Mouse (Mus musculus) liver, adult 2 months (tissue): Measurements from ENCODE around the gene Ablim2. TPM values are rescaled to one million over a fixed set of nuclear protein-coding genes. Genes with fewer than 3 reads are reported as not detected.
A peak's percentile ranks its signal among the peaks of the same experiment; 100 is the strongest.

Experiments used
- DNase-seq: peaks from one replicate; pipeline ENCODE4 v3.0.0-alpha.2; 2011; ENCODE audit warnings: low read depth, low spot score; ENCODE audit errors: extremely low read depth
- H3K27ac ChIP-seq: fragments of 200-500 bp; replicated peaks from 2 replicates; pipeline ENCODE4 v1.5.1; 2012; ENCODE audit warnings: low read depth, mild to moderate bottlenecking, control low read depth, inconsistent platforms, low read length; ENCODE audit not compliant: insufficient read depth
- H3K27me3 ChIP-seq: fragments of 200-500 bp; 2 replicates; pipeline ENCODE4 v1.6.1; 2012; ENCODE audit warnings: mild to moderate bottlenecking, moderate library complexity, low read length, inconsistent platforms; ENCODE audit not compliant: control insufficient read depth, insufficient read depth
- H3K36me3 ChIP-seq: fragments of 200-500 bp; 2 replicates; pipeline ENCODE4 v1.6.1; 2012; ENCODE audit warnings: low read length, inconsistent platforms; ENCODE audit not compliant: control insufficient read depth, insufficient read depth
- H3K4me1 ChIP-seq: fragments of 200-500 bp; 2 replicates; pipeline ENCODE4 v1.6.1; 2011; ENCODE audit warnings: low read length; ENCODE audit not compliant: control insufficient read depth, insufficient read depth
- H3K4me3 ChIP-seq: fragments of 200-500 bp; 2 replicates; pipeline ENCODE4 v1.5.1; 2011; ENCODE audit warnings: low read depth, mild to moderate bottlenecking, control low read depth, low read length, moderate library complexity; ENCODE audit not compliant: insufficient read depth
- H3K79me2 ChIP-seq: fragments of 200-500 bp; 2 replicates; pipeline ENCODE4 v1.6.1; 2012; ENCODE audit warnings: inconsistent platforms, mild to moderate bottlenecking, low read length, moderate library complexity; ENCODE audit not compliant: control insufficient read depth, insufficient read depth
- H3K9ac ChIP-seq: fragments of 200-500 bp; 2 replicates; pipeline ENCODE4 v1.6.1; 2012; ENCODE audit warnings: low read depth, mild to moderate bottlenecking, control low read depth, inconsistent platforms, low read length
- CTCF ChIP-seq: fragments of 200-500 bp; IDR thresholded peaks from 2 replicates; pipeline ENCODE4 v1.5.1; 2011; ENCODE audit warnings: low read depth, low read length, control low read depth
- POLR2A ChIP-seq: fragments of 200-500 bp; IDR thresholded peaks from 2 replicates; pipeline ENCODE4 v1.6.1; 2011; ENCODE audit warnings: low read length, control low read depth; ENCODE audit not compliant: insufficient read depth; ENCODE audit errors: extremely low read depth
- WGBS: fragments of 180-500 bp; shearing (Covaris S2); methylation state at CpG from one replicate; pipeline ENCODE4 v1.1.7; 2018; 5-methylcytosine and 5-hydroxymethylcytosine counted together
- polyA plus RNA-seq: library from polyadenylated mRNA; depleted of rRNA; stranded (reverse); fragments of >200 nt; gene quantifications from 2 replicates; pipeline ENCODE4 v1.2.3, GENCODE M21; 2012
- total RNA-seq: library from RNA; depleted of rRNA; stranded (reverse); fragments of >200 nt; gene quantifications from 2 replicates; pipeline ENCODE4 v1.2.3, GENCODE M21; 2014

Ablim2 gene
- total and polyA plus RNA-seq, 2 experiments, result 2.3 to 5.9 TPM

DNA sequence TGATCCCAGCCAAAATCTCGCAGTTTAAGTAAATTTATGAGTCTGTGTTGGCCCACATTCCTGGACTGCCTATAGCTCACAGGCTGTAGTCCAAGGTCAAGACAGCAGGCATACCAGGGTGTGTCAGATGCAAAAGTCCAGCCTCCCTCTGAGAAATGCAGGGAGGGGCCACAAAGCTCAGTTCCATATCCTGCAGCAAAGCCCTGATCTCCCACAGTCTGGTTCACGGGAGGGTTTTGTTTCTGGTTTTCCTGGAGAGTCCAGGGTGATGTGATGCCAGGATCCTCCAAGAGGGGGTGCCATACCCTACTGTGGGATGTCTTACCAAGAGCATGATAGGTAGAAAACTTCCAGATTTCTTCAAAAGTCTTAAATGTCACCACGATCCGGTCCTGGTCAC is 39.7 kb upstream of the Ablim2 start:
- Histone ChIP-seq H3K4me3 (no peak overlapping the region), H3K79me2 (no peaks in the 10 kb centered on the region), H3K27me3 (no peaks in the 10 kb centered on the region), H3K36me3 (no peaks in the 10 kb centered on the region), H3K4me1 (peaks cover 3% of the 10 kb centered on the region; the same call in 1 of the 2 replicates), H3K27ac (no peak overlapping the region), H3K9ac (no peak overlapping the region)
- no peak for DNase-seq
- peak; percentile 51 for TF ChIP-seq CTCF
- no peak for TF ChIP-seq POLR2A
- WGBS, result 42% methylated on average over 4 of the region's 4 CpGs

DNA sequence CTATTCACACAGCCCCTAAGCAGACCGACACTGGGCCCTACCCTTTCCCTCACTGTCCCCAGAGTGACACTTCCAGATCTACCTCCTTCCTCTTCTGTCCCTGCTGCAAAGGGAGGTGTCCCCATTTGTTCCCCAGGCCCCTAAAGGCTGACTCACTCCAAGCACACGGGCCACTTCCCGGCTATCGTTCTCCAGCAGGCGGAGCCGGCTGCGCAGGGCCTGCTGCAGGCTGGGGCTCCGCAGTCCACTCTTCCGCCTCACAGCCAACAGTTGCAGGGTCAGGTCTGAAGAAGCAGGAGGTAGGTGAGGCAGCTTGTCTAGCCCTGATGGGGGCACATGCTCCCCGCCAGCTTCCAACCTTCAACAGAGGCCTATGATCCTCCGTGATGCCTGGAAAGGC is 38.9 kb upstream of the Ablim2 start:
- Histone ChIP-seq H3K9ac (no peak overlapping the region), H3K36me3 (no peaks in the 10 kb centered on the region), H3K4me1 (peaks cover 3% of the 10 kb centered on the region; the same call in 1 of the 2 replicates), H3K27me3 (no peaks in the 10 kb centered on the region), H3K79me2 (no peaks in the 10 kb centered on the region), H3K4me3 (no peak overlapping the region), H3K27ac (no peak overlapping the region)
- no peak for TF ChIP-seq POLR2A
- TF ChIP-seq CTCF, result no peak
- no peak for DNase-seq
- 86% methylated on average over 11 of the region's 11 CpGs for WGBS

DNA sequence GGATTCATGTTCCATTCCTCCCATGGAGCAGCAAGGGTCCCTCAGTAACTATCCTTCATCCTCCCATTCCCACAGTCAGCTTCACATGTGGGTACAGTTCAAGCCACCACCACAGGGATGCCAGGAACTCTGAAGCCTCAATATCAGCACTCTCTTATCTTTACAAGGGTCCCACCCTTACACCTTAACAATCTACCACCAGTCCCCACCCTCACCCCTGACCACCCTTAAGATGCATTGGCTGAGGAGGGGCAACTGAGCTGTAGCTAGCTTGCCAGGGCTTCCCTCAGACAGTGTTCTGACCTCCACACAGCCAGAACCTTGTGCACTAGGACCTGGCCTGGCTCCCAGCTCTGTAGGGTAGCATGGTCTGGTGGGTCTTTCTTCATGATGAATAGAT is 38.3 kb upstream of the Ablim2 start:
- Histone ChIP-seq H3K79me2 (no peaks in the 10 kb centered on the region), H3K4me1 (peaks cover 3% of the 10 kb centered on the region; the same call in 1 of the 2 replicates), H3K4me3 (no peak overlapping the region), H3K27me3 (no peaks in the 10 kb centered on the region), H3K9ac (no peak overlapping the region), H3K27ac (no peak overlapping the region), H3K36me3 (no peaks in the 10 kb centered on the region)
- DNase-seq, result no peak
- TF ChIP-seq CTCF (no peak), POLR2A (no peak)

DNA sequence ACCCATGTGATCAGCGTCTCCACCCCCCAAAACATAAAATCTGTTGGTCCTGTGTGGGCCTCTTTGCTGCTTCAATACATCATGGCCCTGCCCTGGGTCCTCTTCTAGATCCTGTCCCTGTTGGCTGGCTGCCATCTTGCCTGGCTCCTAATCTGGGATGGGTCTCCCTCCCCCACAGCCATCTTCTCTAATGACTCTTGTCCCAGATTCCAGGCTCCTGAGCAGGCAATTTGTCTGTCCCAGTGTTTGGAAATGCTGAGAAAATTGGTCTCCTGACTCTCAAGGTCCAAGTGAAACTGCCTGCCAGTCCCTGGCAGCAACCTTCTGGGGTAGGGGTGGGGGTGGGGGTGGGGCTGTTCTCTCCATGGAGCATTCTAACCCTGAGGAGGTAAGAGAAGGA is 37.8 kb upstream of the Ablim2 start:
- H3K36me3 ChIP-seq, result no peaks in the 10 kb centered on the region
- no peak overlapping the region for H3K27ac ChIP-seq
- H3K27me3 ChIP-seq, result no peaks in the 10 kb centered on the region
- no peak overlapping the region for H3K4me3 ChIP-seq
- H3K9ac ChIP-seq, result no peak overlapping the region
- DNase-seq, result no peak
- no peak for TF ChIP-seq CTCF
- no peak for TF ChIP-seq POLR2A
- no peaks in the 10 kb centered on the region for H3K79me2 ChIP-seq
- H3K4me1 ChIP-seq, result peaks cover 3% of the 10 kb centered on the region; the same call in 1 of the 2 replicates
- WGBS, result 75% methylated on average over 1 of the region's 1 CpGs

DNA sequence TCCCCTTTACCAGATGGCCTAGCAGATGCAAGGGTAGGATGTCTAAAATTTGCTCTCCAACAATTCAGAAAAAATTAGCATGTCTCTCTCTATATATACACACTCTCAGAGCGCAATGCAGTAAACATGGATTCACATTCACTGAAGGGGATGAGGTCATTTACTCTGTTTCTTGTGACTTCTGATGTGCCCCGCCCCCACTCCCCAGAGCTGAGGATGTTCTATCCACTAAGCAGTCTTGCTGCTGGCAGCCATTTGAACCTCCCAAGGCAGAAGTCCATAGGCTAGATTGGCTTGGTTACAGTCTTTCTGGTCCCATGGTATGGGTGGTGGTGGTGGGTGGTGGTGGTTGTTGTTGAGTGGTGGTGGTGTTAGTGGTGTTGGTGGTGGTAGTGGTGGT is 35.7 kb upstream of the Ablim2 start:
- no peak for DNase-seq
- WGBS, result 80% methylated on average over 2 of the region's 2 CpGs
- H3K9ac ChIP-seq, result no peak overlapping the region
- H3K27me3 ChIP-seq, result no peaks in the 10 kb centered on the region
- peaks cover 3% of the 10 kb centered on the region; the same call in 1 of the 2 replicates for H3K4me1 ChIP-seq
- H3K4me3 ChIP-seq, result no peak overlapping the region
- 0 out of 2 replicates have a peak, but pooled peaks cover 2% of the 10 kb centered on the region for H3K79me2 ChIP-seq
- TF ChIP-seq POLR2A (no peak), CTCF (no peak)
- no peaks in the 10 kb centered on the region for H3K36me3 ChIP-seq
- H3K27ac ChIP-seq, result peak overlapping the region; percentile 21

DNA sequence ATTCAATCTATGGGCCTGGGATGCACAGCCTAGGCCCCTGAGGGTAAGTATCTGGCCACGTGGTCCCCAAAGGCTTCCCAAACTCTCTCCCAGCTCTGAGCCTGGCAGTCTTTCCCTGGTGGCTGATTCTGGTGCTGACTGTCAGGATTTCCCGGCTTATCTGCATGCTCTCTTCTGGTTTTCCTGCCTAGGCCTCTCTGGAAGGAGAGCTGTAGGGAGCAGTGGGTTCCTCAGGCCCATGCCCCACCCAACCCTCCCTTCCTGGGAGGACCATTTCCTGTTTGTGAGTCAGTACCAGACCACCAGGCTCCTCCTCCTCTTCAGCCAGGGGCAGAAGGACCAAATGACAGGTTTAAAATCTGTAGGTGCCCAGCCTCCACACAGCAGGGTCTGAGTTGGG is 35.0 kb upstream of the Ablim2 start:
- H3K9ac ChIP-seq, result no peak overlapping the region
- no peak for DNase-seq
- 43% methylated on average over 2 of the region's 2 CpGs for WGBS
- no peaks in the 10 kb centered on the region for H3K36me3 ChIP-seq
- 0 out of 2 replicates have a peak, but pooled peaks cover 3% of the 10 kb centered on the region for H3K79me2 ChIP-seq
- H3K27me3 ChIP-seq, result no peaks in the 10 kb centered on the region
- peaks cover 3% of the 10 kb centered on the region; the same call in 1 of the 2 replicates for H3K4me1 ChIP-seq
- H3K27ac ChIP-seq, result peak overlapping the region; percentile 46
- H3K4me3 ChIP-seq, result no peak overlapping the region
- TF ChIP-seq CTCF (no peak), POLR2A (no peak)
